Mouse (Mus musculus): Measurements from ENCODE around the gene Hoxb13.

The Hoxb13 gene

DNA sequence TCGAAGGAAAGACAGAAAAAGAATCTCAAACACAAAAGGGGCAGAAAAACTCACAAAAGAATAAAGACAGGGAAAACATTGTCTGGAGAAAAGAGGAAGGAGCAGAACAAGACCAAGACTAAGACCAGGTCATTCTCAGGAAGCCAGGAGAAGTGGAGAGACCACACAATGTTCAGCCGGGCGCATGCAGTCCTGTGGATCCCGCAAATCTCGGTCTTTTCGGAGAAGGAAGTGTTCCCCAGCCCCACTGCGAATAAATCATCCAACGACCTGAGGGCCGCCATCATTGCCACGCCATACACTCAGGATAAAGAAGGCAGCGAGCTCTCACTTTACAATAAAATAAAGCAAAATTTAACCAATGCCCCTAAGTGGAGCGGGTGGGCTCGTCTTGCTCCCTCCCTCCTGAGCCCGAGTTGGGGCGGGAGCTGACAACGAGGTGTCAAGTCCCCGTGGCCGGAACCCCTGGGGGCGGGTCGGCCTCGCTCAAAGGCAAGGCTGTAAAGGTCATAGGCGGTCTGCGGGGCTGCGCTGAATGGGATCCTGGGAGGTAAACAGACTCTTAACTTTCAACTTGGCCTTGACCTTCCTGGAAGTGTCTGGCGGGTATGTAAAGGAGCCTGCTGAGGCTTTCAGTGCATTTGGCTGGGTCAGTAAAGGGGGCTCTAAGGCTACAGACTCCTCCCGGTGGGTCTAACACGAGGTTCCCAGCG, 4.2 kb upstream of the Hoxb13 start:
- no peak for DNase-seq (ENCODE audit: low read depth, low spot score)

DNA sequence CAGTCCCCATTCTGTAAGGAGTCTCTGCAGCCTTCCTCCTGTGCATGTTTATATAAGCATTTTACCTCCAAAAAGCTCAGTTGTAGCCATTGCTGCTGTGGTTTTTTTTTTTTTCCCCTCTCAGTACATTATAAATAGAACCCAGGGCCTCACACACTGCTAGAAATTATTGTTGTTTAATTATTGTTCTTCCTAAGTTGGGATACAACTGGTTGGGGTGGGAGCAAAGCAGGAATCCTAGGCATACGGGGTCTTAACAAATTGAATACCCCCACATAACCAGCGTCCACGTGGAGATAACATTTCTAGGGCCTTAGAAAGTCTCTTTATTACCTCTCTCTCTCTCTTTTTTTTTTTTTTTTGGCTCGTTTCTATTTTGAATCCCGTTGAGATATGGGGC, 3.0 kb upstream of the Hoxb13 start:
- DNase-seq (ENCODE audit: low read depth, low spot score) = no peak

DNA sequence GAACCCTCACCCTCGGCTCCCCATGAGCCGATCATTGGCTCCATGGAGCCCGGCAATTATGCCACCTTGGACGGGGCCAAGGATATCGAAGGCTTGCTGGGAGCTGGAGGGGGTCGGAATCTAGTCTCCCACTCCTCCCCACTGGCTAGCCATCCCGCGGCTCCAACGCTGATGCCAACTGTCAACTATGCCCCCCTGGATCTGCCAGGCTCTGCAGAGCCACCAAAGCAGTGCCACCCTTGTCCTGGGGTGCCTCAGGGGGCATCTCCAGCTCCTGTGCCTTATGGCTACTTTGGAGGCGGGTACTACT, 240 bp downstream of the Hoxb13 start:
- no peak for DNase-seq (ENCODE audit: low read depth, low spot score)

DNA sequence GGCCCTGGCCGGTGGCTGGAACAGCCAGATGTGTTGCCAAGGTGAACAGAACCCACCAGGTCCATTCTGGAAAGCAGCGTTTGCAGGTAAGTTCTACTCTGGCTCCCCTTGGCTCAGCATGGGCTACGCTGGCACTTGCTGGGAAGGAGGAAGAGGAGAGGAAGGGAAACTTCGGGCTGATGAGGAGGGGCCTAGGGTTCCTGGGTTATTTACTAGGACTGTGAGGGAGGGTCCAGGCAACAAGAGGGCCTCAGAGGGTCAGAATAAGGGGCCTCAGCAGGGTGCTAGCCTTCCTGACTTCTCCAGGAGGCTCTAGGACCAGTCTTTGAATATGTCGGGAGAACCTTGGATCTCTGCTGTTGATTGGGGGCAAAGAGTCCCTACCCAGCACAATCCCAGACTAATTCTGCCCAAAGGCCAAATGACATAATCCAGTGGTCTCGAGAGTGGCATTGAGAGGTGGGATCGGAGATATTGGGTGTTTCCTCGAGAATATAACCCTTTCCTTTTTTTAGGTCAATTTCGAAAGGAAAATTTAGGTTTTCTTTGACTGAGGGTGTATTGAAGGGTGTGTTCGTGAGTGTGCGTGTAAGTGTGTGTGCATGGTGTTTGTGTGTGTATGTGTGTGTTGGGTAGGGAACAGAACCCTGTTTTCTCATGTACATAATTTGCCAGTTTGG, 985 bp downstream of the Hoxb13 start:
- no peak for DNase-seq (ENCODE audit: low read depth, low spot score)

DNA sequence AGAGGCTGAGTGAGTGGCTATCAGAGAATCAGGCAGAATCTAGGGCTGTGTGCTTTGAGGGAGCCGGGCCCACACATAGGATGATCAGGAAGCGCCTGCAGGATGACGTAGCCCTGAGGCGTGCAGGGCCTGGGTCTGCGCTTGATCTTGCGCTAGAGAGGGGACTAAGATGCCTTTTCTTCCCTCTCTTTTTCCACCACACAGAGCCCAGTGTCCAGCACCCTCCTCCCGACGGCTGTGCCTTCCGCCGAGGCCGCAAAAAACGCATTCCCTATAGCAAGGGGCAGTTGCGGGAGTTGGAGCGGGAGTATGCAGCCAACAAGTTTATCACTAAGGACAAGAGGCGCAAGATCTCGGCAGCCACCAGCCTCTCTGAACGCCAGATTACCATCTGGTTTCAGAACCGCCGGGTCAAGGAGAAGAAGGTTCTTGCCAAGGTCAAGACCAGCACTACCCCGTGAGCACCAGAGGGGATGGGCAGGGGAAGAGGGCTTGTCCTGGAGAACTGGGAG, 1.7 kb downstream of the Hoxb13 start:
- no peak for DNase-seq (ENCODE audit: low read depth, low spot score)

DNA sequence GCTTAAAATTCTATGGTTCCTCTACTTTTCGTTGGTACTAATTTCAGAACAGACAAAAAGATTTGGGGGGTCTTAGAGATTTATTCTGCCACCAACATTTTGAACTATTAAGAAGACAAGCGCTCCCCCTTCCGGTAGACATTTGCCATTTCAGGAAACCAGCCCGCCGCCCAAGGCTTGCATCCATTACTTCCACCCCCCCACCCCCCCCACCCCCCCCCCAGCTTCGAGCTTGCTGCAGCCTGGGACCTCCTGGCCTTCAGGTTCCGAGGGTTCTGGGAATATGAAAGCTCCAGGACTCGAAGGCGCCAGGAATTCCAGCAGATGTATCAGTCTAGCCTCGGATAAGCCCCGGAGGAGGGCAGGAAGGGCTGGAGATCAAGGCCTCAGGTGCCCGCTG, 4.5 kb downstream of the Hoxb13 start:
- DNase-seq (ENCODE audit: low read depth, low spot score) = no peak

DNA sequence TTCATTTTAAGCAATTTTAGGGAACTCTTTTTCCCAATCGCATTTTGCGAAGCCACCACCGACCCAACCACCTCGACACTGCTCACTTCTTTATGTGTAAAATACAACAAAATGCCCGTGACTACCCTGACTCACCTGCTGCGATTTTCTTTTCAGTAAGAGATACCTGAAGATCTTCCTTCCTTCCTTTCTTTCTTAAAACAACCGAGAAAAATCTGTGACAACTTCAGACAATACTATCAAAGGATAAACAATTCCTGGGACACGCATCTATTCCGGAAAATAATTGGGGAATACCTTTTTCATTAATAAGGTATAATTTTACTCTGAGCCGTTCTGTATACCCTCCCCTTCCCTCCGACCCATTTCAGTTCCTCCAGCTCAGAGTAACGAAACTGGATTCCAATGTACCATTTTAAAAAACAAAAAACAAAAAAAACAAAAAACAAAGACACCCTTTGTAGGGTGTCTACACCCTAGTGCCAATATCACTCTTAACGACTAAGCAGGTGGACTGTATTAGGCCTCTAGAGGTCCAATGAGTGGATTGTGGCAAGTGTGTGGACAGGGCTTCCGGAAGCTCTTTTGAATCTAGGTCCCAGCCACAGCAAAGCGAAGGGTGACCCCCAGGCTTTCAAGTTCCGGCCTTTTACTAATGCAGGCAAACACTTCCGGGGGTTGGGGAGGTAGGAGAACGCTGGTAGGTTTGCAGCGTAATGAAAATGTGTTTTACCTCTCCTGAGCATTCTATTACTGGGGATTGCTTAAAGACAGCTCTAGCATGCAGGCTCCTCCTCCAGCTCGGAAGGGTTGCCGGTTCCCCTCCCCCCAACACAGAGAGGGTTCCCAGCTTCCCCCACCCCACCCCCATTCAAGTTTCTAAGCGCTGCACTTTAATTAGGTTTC, 5.3 kb downstream of the Hoxb13 start:
- no peak for DNase-seq (ENCODE audit: low read depth, low spot score)

DNA sequence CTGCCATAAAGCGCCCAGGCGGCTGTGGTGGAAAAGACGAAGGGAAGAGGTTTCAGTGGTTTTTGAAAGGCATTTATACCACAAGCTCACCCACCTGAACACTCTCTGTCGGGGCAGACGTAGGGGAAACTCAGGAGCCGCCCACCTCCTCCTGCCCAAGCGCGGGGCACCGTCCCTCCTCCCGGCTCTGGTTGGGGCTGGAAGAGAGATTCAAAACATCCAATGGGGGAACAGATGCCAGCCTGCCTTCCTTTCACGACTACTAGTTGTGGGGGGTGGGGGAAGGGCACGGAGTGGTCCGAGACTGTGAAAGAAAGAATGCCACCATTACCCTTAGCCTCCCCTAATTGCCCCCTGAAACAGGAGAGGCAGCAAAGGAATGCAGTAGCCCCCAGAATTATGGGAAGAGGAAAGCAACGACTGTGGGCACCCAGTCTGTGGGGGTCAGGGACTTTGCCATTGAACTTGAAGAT, 6.1 kb downstream of the Hoxb13 start:
- DNase-seq (ENCODE audit: low read depth, low spot score) = no peak

DNA sequence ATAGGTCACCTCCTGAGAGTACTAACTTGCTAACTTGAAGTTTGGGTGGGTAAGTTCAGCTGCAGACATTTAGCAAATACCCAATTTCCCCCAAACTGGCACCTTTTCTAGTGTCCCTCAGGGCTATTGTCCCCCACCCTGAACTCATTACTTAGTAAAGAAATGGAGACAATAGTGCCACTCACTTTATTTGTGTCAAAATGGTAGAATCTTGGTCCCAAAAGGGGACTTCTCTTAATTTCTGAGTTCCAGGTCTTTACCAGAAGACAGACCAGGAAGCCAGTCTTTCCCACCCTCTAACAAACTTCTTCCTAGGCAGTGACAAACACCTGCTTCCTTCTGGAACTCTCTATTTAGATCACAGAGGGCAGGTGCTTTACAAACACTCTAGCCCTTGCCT, 7.6 kb downstream of the Hoxb13 start:
- DNase-seq (ENCODE audit: low read depth, low spot score) = no peak

DNA sequence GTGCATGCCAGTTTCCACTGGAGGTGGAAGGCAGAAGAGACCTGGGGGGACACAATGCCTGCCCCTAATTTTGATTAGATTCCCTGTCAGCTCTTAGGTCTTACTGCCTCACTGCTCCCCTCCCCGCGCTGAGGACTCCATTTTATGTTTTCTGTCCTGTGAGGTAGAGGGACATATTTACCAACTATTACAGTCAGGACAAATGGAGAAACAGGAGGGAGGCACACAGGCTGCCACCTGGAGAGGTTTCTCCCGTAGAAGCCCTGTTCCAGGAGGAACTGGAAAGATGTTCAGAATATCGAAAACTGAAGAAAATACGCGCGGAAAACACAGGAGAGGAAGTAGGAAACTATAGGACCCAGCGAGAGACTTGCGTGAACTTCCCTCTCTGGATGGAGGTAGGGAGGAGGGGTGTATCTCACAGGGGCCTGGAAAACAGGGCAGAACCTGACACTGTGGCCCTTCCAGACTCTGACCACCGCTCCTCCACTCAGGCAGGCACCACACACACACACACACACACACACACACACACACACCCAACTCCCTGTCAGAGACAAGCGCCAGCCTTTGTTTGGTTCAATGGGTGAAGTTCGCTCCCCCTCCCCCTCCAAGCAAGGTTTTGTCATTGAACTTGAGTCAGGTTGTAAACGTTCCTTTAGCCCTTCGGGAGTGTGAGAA, 8.4 kb downstream of the Hoxb13 start:
- DNase-seq (ENCODE audit: low read depth, low spot score) = no peak

DNA sequence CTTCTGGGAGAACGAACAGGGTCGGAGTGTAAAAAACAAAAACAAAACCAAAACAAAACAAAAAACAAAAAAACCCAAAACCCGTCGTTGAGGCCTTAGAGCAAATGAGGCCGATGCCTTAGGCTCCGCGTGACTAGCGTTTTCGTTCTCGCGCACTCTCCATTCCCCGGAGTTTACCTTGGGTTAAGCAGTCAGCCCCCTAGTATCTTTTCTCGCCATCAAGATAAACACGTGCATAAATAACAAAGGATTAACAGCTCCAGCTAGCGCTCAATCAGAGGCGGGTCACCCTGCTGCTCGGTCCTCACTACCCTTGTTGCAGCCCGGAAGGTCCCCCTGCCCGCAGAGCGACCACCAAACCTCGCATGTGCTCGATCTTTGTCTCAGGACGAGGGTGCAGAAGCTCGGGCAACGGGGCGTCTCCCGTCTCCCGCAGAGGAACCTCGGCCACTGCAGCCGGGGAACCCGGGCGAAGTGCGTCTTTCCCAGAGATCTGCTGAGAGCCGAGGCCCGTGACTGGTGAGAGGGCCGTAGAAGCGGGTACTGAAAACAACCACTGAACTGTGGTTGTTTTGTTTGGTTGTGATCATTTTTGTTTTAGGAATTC, 9.2 kb downstream of the Hoxb13 start:
- no peak for DNase-seq (ENCODE audit: low read depth, low spot score)

DNA sequence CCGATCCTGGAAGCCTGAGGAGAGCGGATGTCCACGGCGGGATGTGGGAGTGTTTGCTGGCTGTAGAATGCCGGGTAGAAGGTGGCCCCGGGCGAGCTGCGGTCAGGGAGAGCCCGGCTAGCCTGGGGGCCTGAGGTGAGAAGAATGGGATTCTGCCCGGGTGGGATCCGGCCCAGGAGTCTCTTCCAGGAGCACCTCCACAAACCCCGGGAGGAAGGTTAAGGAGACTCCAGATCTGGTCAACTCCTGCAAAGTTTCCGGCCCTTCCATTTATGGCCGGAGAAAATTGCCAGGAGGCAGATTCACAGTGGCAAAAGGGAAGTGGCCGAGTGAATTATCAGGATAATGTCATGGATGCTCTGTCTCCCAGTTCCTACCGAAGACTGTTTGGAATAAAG, 9.7 kb downstream of the Hoxb13 start:
- DNase-seq (ENCODE audit: low read depth, low spot score) = no peak

DNA sequence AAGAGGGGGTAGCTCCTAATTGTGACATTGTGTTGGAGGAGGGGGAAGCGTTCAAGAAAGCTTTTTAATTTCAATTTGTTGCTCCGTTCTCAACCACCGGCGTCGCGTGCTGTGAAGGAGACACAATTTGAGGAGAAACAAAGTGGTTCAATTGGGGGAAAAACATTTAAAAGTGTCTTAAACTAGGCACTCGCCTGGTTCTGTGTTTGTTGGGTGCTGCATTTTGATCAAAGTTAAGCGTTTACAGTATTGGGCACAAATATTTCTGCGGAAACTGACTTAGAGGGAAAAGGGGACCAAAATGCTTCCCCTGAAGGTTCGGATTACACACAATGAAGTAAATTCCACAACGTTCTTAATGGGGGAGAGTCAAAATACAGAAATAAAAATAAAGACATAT, 10.2 kb downstream of the Hoxb13 start:
- no peak for DNase-seq (ENCODE audit: low read depth, low spot score)

DNA sequence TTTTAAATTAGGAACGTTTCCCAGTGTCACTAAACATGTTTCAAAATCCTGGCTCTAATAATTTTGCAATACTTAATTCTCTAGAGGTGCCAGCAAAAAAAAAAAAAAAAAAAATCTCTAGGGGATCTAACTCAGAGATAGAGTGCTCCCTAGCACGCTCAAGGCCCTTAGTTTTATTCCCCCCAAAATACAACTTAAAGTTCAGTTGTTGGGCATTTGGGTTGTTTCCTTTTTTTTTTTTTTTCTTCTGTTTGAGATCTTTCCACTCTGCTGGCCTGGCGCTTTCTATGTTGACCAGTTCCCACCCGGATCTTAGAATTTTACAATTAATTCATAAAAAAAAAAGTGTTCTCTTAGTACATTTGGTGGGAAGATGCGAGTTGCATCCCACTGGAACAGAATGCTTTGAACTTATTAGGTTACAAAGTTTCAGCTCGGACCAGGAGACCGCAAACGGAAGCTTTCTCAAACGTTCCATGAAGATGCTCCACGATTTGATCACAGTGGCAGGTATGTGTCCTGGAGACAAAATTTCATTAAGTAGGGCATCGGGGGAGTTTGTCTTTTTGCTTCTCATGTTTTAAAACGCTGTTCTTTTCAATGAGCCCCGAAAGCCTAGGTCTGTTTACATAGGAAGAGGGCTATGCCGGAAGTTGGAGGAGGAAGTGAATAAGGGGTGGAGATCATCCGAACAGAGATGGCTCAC, 11.5 kb downstream of the Hoxb13 start:
- DNase-seq (ENCODE audit: low read depth, low spot score) = no peak

DNA sequence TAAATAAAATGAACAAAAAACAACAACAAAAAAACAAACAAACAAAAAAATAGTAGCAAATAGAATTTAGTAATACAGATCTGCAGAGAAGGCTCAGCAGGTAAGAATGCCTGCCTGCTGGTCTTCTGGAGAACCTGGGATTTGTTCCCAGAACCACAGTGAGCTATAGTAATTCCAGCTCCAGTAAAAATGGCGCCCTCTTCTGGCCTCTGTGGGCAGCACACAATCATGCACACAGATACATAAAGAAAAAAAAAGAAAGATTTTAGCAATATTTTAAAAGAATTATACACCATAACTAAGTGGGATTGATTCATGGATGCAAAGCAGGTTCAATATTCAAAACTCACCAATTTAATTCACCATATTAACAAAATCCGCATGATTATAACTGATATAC, 29.7 kb downstream of the Hoxb13 start:
- no peak for DNase-seq (ENCODE audit: low read depth, low spot score)

DNA sequence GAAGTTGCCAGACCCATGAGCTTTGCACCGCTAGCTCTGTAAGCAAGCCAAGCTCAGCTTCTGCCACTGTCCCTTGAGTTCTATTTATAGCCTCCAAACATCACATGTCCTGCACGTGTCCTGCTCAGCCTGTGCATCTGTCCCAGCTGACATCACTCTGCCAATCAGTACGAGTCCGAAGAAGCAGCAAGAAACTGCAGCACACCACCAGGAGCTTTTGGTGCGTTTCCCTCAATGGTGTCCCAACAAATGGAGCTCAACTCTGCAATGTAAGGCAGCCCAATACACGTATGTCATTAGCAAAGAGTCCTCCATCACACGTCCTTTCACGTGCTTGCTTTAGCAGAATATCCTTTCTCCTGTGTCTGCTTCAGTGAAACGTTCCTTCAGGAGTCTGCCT, 33.6 kb downstream of the Hoxb13 start:
- no peak for DNase-seq (ENCODE audit: low read depth, low spot score)

DNA sequence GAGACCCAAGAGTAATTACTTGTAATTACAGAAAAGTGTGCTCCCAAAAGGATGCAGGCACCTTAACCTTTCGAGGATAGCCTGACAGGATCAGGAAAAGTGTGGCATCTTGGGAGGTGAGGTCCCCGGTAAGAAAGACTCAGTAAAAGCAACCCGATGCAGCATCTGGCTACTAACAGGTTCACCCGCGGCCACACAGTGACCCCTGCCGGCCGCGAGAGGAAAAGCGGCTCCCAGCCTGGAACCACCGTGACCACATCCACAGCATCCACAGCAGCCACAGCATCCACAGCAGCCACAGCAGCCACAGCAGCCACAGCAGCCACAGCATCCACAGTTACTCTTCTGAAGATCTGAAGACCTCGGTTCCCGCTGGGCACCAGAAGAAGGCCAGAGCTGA, 40.8 kb downstream of the Hoxb13 start:
- DNase-seq (ENCODE audit: low read depth, low spot score) = peak; percentile 44

DNA sequence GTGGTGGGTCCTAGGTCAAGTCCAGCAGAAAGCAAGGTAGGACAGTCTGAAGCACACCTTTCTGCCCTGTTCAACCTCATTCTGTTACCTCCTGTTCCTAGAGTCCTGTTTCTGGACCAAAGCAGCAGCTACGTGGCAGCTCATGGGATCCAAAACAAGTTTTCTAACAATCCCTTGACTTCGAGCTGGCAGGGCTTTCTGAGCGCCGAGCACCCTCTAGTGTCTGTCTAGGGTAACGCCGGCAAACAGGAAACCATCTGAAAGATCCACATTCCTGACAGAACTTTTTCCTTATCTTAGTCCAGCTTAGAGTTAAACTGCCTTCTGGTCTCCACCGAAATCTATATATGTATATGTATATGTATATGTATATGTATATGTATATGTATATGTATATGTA, 46.1 kb downstream of the Hoxb13 start:
- DNase-seq (ENCODE audit: low read depth, low spot score) = peak; percentile 31

Data from retina, postnatal 7 days (tissue).